Mouse (Mus musculus) hindbrain, embryonic 11.5 days (tissue): ENCODE data around the gene Fam89a. TPM values are rescaled to one million over a fixed set of nuclear protein-coding genes. Genes with fewer than 3 reads are reported as not detected.

Source experiments
- ATAC-seq: fragments of 200-750 bp; cut with Nextera tagmentation; 2 replicates; pipeline ENCODE4 v1.8.0; 2017; ENCODE audit warnings: mild to moderate bottlenecking, moderate TSS enrichment, moderate library complexity; ENCODE audit not compliant: low FRiP score
- DNase-seq: peaks from one replicate; pipeline ENCODE4 v3.0.0-alpha.2; 2015; ENCODE audit warnings: low spot score
- H3K27ac ChIP-seq: fragments of 300-500 bp; sonication (generic); 2 replicates; pipeline ENCODE4 v1.5.1; 2014; ENCODE audit warnings: mild to moderate bottlenecking, low read depth, low read length
- H3K27me3 ChIP-seq: fragments of 300-500 bp; sonication (generic); 2 replicates; pipeline ENCODE4 v1.6.1; 2014; ENCODE audit warnings: mild to moderate bottlenecking, low read length, moderate library complexity, mixed read lengths; ENCODE audit not compliant: control insufficient read depth, insufficient read depth
- H3K36me3 ChIP-seq: fragments of 300-500 bp; sonication (generic); 2 replicates; pipeline ENCODE4 v1.6.1; 2014; ENCODE audit warnings: mild to moderate bottlenecking, low read length, moderate library complexity, mixed read lengths; ENCODE audit not compliant: control insufficient read depth, insufficient read depth
- H3K4me1 ChIP-seq: fragments of 300-500 bp; sonication (generic); replicated peaks from 2 replicates; pipeline ENCODE4 v1.6.1; 2014; ENCODE audit warnings: low read length, mixed read lengths; ENCODE audit not compliant: control insufficient read depth, insufficient read depth
- H3K4me2 ChIP-seq: fragments of 300-500 bp; sonication (generic); replicated peaks from 2 replicates; pipeline ENCODE4 v1.6.1; 2014; ENCODE audit warnings: mild to moderate bottlenecking, low read depth, low read length
- H3K4me3 ChIP-seq: fragments of 300-500 bp; sonication (generic); 2 replicates; pipeline ENCODE4 v1.5.1; 2014; ENCODE audit warnings: low read depth, low read length
- H3K9ac ChIP-seq: fragments of 300-500 bp; sonication (generic); 2 replicates; pipeline ENCODE4 v1.6.1; 2014; ENCODE audit warnings: low read depth, low read length
- H3K9me3 ChIP-seq: fragments of 300-500 bp; sonication (generic); 2 replicates; pipeline ENCODE4 v1.6.1; 2016; ENCODE audit warnings: low read length; ENCODE audit not compliant: control insufficient read depth
- WGBS: fragments of 180-500 bp; shearing (Covaris S2); extraction: QIAGEN DNeasy Blood & Tissue Kit; methylation state at CpG from one replicate; pipeline ENCODE4 v1.1.7; 2014; 5-methylcytosine and 5-hydroxymethylcytosine counted together
- polyA plus RNA-seq: library from polyadenylated mRNA; unstranded; fragments of >200 nt; fragmentation: Nextera tagmentation; extraction: Ambion mirVana; gene quantifications from 2 replicates; pipeline ENCODE4 v1.2.1, GENCODE M21; 2014

The Fam89a gene
- polyA plus RNA-seq, 1 experiment from 2014 or later: 4.3 TPM

DNA sequence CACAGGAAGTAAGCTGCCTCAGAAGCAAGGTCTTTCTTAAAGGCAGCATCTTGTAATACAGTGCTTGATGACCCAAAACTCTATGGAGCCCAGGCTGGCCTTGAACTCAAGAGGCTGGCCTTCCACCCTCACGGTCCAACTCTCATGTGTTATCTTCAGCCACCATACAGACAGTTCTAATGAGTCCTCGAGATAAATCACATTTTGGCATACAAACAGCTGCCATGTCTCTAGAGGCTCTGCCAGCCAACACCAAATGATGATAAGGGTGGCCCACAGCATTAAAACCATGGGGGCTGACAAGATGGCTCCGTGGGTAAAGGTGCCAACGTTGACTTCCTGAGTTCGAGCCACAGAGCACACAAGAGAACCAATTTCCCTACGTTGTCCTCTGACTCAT lies 38.4 kb downstream of the Fam89a start:
- no peak overlapping the region for H3K9ac ChIP-seq
- H3K4me1 ChIP-seq: no peaks in the 10 kb centered on the region
- ATAC-seq (no peak), DNase-seq (no peak)
- H3K9me3 ChIP-seq: no peaks in the 10 kb centered on the region
- no peak overlapping the region for H3K27ac ChIP-seq
- no peak overlapping the region for H3K4me3 ChIP-seq
- H3K36me3 ChIP-seq: peaks cover 5% of the 10 kb centered on the region; the same call in 1 of the 2 replicates
- 94% methylated on average over 6 of the region's 6 CpGs for WGBS
- H3K27me3 ChIP-seq: no peaks in the 10 kb centered on the region
- H3K4me2 ChIP-seq: no peak overlapping the region

DNA sequence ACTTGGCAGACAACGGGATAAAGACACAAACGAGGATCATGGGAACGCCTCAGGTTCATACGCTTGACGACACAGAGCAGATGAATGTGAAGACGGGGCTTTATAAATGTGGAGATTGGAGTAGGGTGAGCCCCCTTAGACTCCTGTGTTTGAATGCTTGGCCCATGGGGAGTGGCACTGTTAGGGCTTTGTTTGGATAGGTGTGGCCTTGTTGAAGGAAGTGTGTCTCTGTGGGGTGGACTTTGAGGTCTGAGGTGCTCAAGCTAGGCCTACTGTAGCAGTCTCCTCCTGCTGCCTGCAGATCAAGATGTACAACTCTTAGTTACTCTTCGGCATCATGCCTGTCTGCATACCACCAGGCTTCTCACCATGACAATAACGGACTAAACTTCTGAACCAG lies 45.8 kb downstream of the Fam89a start:
- no peaks in the 10 kb centered on the region for H3K27me3 ChIP-seq
- H3K27ac ChIP-seq: no peak overlapping the region
- H3K36me3 ChIP-seq: no peaks in the 10 kb centered on the region
- no peak overlapping the region for H3K4me2 ChIP-seq
- 98% methylated on average over 8 of the region's 8 CpGs for WGBS
- ATAC-seq: no peak
- H3K4me3 ChIP-seq: no peak overlapping the region
- H3K9ac ChIP-seq: no peak overlapping the region
- no peaks in the 10 kb centered on the region for H3K4me1 ChIP-seq
- DNase-seq: no peak
- no peaks in the 10 kb centered on the region for H3K9me3 ChIP-seq

DNA sequence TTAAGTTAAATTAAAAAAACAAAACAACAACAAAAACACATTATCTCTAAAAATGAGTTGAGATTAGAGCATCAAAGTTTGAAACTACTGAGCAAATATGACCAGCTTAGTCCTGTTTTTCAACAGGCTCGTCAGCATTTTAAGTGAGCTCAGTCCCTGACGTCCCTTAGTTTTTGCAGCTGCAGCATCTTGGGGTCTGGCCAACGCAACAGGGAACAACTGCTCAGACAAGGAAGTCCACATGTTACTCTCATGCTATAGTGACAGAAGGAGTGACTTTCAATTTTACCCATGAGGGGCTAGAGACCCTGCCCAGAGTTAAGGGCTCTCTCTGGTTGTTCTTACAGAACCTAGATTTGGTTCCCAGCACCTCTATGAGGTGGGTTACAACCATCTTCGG lies 47.3 kb downstream of the Fam89a start:
- ATAC-seq: no peak
- no peaks in the 10 kb centered on the region for H3K9me3 ChIP-seq
- no peaks in the 10 kb centered on the region; the same call in 1 of the 2 replicates for H3K36me3 ChIP-seq

GRCm38 (mm10) chr8:124703526-124703925 lies 48.1 kb downstream of the Fam89a start:
- ATAC-seq: no peak
- 79% methylated on average over 4 of the region's 4 CpGs for WGBS
- H3K36me3 ChIP-seq: no peaks in the 10 kb centered on the region; the same call in 1 of the 2 replicates

More for the DNA sequence above, 47.3 kb downstream of the Fam89a start:
- Histone ChIP-seq H3K4me2 (no peak overlapping the region), H3K27ac (no peak overlapping the region), H3K27me3 (no peaks in the 10 kb centered on the region), H3K4me3 (no peak overlapping the region), H3K9ac (no peak overlapping the region), H3K4me1 (no peaks in the 10 kb centered on the region)
- 90% methylated on average over 4 of the region's 4 CpGs for WGBS
- DNase-seq: no peak

DNA sequence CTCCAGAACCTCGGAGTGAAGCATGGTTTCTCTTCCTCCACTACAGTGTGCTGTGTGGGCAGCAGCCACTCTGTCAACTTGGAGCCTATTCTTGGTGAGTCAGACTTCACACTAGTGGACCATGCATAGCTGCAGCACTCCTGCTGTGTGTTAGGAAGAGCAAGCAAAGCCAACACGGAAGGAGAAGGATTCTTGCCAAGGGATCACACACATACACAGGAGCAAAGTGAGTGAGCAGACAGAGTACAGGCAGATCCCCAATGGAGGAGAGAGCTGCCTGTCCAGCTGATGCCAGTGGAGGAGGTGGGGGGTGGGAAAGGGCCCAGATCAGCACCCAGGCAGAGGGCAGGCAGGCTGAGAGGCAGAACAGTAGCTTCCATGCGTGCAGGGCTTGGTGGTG lies 49.4 kb downstream of the Fam89a start:
- Histone ChIP-seq H3K4me1 (no peaks in the 10 kb centered on the region), H3K4me3 (no peak overlapping the region), H3K27me3 (no peaks in the 10 kb centered on the region), H3K4me2 (no peak overlapping the region), H3K9ac (no peak overlapping the region), H3K9me3 (no peaks in the 10 kb centered on the region), H3K27ac (no peak overlapping the region), H3K36me3 (no peaks in the 10 kb centered on the region; the same call in 1 of the 2 replicates)
- WGBS: 85% methylated on average over 3 of the region's 3 CpGs
- no peak for ATAC-seq
- no peak for DNase-seq

More at GRCm38 (mm10) chr8:124703526-124703925, 48.1 kb downstream of the Fam89a start:
- Histone ChIP-seq H3K9me3 (no peaks in the 10 kb centered on the region), H3K4me2 (no peak overlapping the region), H3K4me1 (no peaks in the 10 kb centered on the region), H3K27ac (no peak overlapping the region), H3K9ac (no peak overlapping the region), H3K27me3 (no peaks in the 10 kb centered on the region), H3K4me3 (no peak overlapping the region)
- no peak for DNase-seq

GRCm38 (mm10) chr8:124701023-124701422 lies 50.6 kb downstream of the Fam89a start:
- 91% methylated on average over 9 of the region's 9 CpGs for WGBS
- no peaks in the 10 kb centered on the region for H3K9me3 ChIP-seq
- no peak overlapping the region for H3K4me2 ChIP-seq
- no peak for ATAC-seq
- no peak overlapping the region for H3K4me3 ChIP-seq
- H3K4me1 ChIP-seq: no peaks in the 10 kb centered on the region
- no peak for DNase-seq
- no peaks in the 10 kb centered on the region for H3K27me3 ChIP-seq
- H3K9ac ChIP-seq: no peak overlapping the region
- no peaks in the 10 kb centered on the region; the same call in 1 of the 2 replicates for H3K36me3 ChIP-seq
- no peak overlapping the region for H3K27ac ChIP-seq

- H3K9me3 ChIP-seq: no peaks in the 10 kb centered on the region
- H3K36me3 ChIP-seq: no peaks in the 10 kb centered on the region; the same call in 1 of the 2 replicates
- no peak overlapping the region for H3K9ac ChIP-seq
- no peak for DNase-seq
- no peak overlapping the region for H3K27ac ChIP-seq
- no peak for ATAC-seq
- no peaks in the 10 kb centered on the region for H3K27me3 ChIP-seq
- H3K4me1 ChIP-seq: no peaks in the 10 kb centered on the region
- no peak overlapping the region for H3K4me3 ChIP-seq
- no peak overlapping the region for H3K4me2 ChIP-seq
- 92% methylated on average over 5 of the region's 5 CpGs for WGBS
Observed at GRCm38 (mm10) chr8:124700271-124700670, 51.4 kb downstream of the Fam89a start.

- peaks cover 3% of the 10 kb centered on the region; the same call in 1 of the 2 replicates for H3K36me3 ChIP-seq
- 94% methylated on average over 22 of the region's 22 CpGs for WGBS
Observed at GRCm38 (mm10) chr8:124695424-124696100, 56.1 kb downstream of the Fam89a start.

GRCm38 (mm10) chr8:124691706-124692105 lies 59.9 kb downstream of the Fam89a start:
- no peak for DNase-seq
- Histone ChIP-seq H3K36me3 (0 out of 2 replicates have a peak, but pooled peaks cover 3% of the 10 kb centered on the region), H3K9me3 (no peaks in the 10 kb centered on the region), H3K4me1 (no peaks in the 10 kb centered on the region), H3K27ac (no peak overlapping the region), H3K9ac (no peak overlapping the region), H3K27me3 (no peaks in the 10 kb centered on the region), H3K4me3 (no peak overlapping the region), H3K4me2 (no peak overlapping the region)
- no peak for ATAC-seq
- WGBS: 92% methylated on average over 4 of the region's 4 CpGs

More at GRCm38 (mm10) chr8:124695424-124696100, 56.1 kb downstream of the Fam89a start:
- no peaks in the 10 kb centered on the region for H3K9me3 ChIP-seq
- no peaks in the 10 kb centered on the region for H3K27me3 ChIP-seq
- no peaks in the 10 kb centered on the region for H3K4me1 ChIP-seq
- no peak overlapping the region for H3K27ac ChIP-seq
- no peak overlapping the region for H3K4me3 ChIP-seq
- DNase-seq (no peak), ATAC-seq (no peak)
- H3K4me2 ChIP-seq: no peak overlapping the region
- no peak overlapping the region for H3K9ac ChIP-seq
